Comparison of ENCODE assay signal across 14 mouse cellular contexts in the genomic region with DNA sequence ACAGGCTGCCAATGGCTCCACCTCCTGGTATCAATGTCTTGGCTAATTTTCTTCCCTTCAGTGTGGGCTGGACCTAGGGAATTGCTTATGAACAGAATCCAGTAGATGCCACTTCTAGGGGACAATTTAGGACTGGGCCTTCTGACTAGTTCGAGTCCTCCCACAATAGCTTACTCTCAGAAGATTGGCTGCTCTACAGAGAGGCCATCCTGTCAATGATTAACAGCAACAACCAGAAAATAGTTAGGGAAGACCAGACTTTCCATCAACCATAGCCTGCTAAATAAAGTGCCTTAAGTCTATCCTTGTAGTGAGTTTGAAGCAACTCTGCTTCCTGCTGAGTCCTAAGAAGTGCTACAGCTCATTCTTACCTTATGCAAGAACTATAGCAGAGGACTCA.
"Had no signal": no experiment of that assay in that cellular context is flagged by ENCODE, and none has a peak within 500 bp of the region (broad histone marks: within the 10 kb centered on the region; RNA-seq: fewer than 3 reads in every experiment).

No protein-coding gene starts in this region.

- H3K36me3 ChIP-seq: liver, embryonic 13.5 days; midbrain, embryonic 12.5 days; midbrain, embryonic 15.5 days; neural tube, embryonic 12.5 days; neural tube, embryonic 15.5 days had no signal

- H3K27me3 ChIP-seq: liver, embryonic 13.5 days; midbrain, embryonic 12.5 days; midbrain, embryonic 15.5 days; neural tube, embryonic 12.5 days; neural tube, embryonic 15.5 days had no signal

- H3K9ac ChIP-seq: liver, embryonic 13.5 days; lung, embryonic 14.5 days; midbrain, embryonic 12.5 days; midbrain, embryonic 15.5 days; neural tube, embryonic 12.5 days; neural tube, embryonic 15.5 days had no signal

- H3K9me3 ChIP-seq: liver, embryonic 13.5 days; midbrain, embryonic 12.5 days; midbrain, embryonic 15.5 days; neural tube, embryonic 12.5 days; neural tube, embryonic 15.5 days had no signal

- H3K4me1 ChIP-seq: liver, embryonic 13.5 days; midbrain, embryonic 12.5 days; midbrain, embryonic 15.5 days; neural tube, embryonic 12.5 days had no signal

- ATAC-seq: lung, postnatal 0 days had no signal

- H3K27ac ChIP-seq: left cerebral cortex, adult 2 months; liver, embryonic 13.5 days; macrophage; midbrain, embryonic 12.5 days; midbrain, embryonic 15.5 days; neural tube, embryonic 12.5 days; neural tube, embryonic 15.5 days; stomach, postnatal 0 days had no signal

- DNase-seq: liver, embryonic 13.5 days; right cerebral cortex, postnatal 14 days; right cerebral cortex, postnatal 4 days; thymus, adult 2 months; thymus, postnatal 14 days had no signal

- H3K4me3 ChIP-seq: left cerebral cortex, adult 2 months; liver, embryonic 13.5 days; midbrain, embryonic 12.5 days; midbrain, embryonic 15.5 days; neural tube, embryonic 12.5 days; neural tube, embryonic 15.5 days had no signal

- H3K4me2 ChIP-seq: liver, embryonic 13.5 days; lung, embryonic 14.5 days; midbrain, embryonic 12.5 days; midbrain, embryonic 15.5 days; neural tube, embryonic 12.5 days; neural tube, embryonic 15.5 days had no signal
